Mouse (Mus musculus) hindbrain, embryonic 16.5 days (tissue): Measurements from ENCODE around the gene Vasn. TPM values are rescaled to one million over a fixed set of nuclear protein-coding genes. Genes with fewer than 3 reads are reported as not detected.

Experiments
- ATAC-seq: fragments of 200-750 bp; cut with Nextera tagmentation; 2 replicates; pipeline ENCODE4 v1.8.0; 2017; ENCODE audit warnings: moderate TSS enrichment, moderate library complexity
- H3K27ac ChIP-seq: fragments of 300-500 bp; sonication (generic); 2 replicates; pipeline ENCODE4 v1.5.1; 2014; ENCODE audit warnings: low read depth, mild to moderate bottlenecking, control low read depth, low read length, moderate library complexity
- H3K27me3 ChIP-seq: fragments of 300-500 bp; sonication (generic); replicated peaks from 2 replicates; pipeline ENCODE4 v1.6.1; 2014; ENCODE audit warnings: low read length; ENCODE audit not compliant: control insufficient read depth, insufficient read depth
- H3K36me3 ChIP-seq: fragments of 300-500 bp; sonication (generic); 2 replicates; pipeline ENCODE4 v1.6.1; 2014; ENCODE audit warnings: mild to moderate bottlenecking, low read length, moderate library complexity, mixed read lengths; ENCODE audit not compliant: control insufficient read depth, insufficient read depth
- H3K4me1 ChIP-seq: fragments of 300-500 bp; sonication (generic); 2 replicates; pipeline ENCODE4 v1.6.1; 2014; ENCODE audit warnings: low read depth, low read length; ENCODE audit not compliant: control insufficient read depth, insufficient read depth
- H3K4me2 ChIP-seq: fragments of 300-500 bp; sonication (generic); 2 replicates; pipeline ENCODE4 v1.6.1; 2014; ENCODE audit warnings: mild to moderate bottlenecking, low read length, control low read depth, moderate library complexity
- H3K4me3 ChIP-seq: fragments of 300-500 bp; sonication (generic); 2 replicates; pipeline ENCODE4 v1.5.1; 2014; ENCODE audit warnings: mild to moderate bottlenecking, low read length, control low read depth, moderate library complexity
- H3K9ac ChIP-seq: fragments of 300-500 bp; sonication (generic); 2 replicates; pipeline ENCODE4 v1.6.1; 2014; ENCODE audit warnings: low read depth, mild to moderate bottlenecking, control low read depth, low read length, moderate library complexity
- H3K9me3 ChIP-seq: fragments of 300-500 bp; sonication (generic); 2 replicates; pipeline ENCODE4 v1.6.1; 2014; ENCODE audit warnings: mild to moderate bottlenecking, low read length, moderate library complexity; ENCODE audit not compliant: control insufficient read depth
- WGBS: fragments of 180-500 bp; shearing (Covaris S2); extraction: QIAGEN DNeasy Blood & Tissue Kit; methylation state at CpG from one replicate; pipeline ENCODE4 v1.1.7; 2014; 5-methylcytosine and 5-hydroxymethylcytosine counted together
- polyA plus RNA-seq: library from polyadenylated mRNA; unstranded; fragments of >200 nt; fragmentation: Nextera tagmentation; extraction: Ambion mirVana; gene quantifications from 2 replicates; pipeline ENCODE4 v1.2.1, GENCODE M21; 2015

Vasn gene
- polyA plus RNA-seq, 1 experiment from 2014 or later, result 6.0 TPM

GRCm38 (mm10) chr16:4605514-4606131, 34.1 kb upstream of the Vasn start:
- Histone ChIP-seq H3K4me1 (peaks cover 38% of the 10 kb centered on the region), H3K9ac (no peak overlapping the region), H3K36me3 (peaks cover 3% of the 10 kb centered on the region), H3K9me3 (no peaks in the 10 kb centered on the region), H3K27me3 (no peaks in the 10 kb centered on the region), H3K27ac (no peak overlapping the region), H3K4me2 (no peak overlapping the region), H3K4me3 (no peak overlapping the region)
- WGBS, result 41% methylated on average over 13 of the region's 13 CpGs
- ATAC-seq, result no peak

DNA sequence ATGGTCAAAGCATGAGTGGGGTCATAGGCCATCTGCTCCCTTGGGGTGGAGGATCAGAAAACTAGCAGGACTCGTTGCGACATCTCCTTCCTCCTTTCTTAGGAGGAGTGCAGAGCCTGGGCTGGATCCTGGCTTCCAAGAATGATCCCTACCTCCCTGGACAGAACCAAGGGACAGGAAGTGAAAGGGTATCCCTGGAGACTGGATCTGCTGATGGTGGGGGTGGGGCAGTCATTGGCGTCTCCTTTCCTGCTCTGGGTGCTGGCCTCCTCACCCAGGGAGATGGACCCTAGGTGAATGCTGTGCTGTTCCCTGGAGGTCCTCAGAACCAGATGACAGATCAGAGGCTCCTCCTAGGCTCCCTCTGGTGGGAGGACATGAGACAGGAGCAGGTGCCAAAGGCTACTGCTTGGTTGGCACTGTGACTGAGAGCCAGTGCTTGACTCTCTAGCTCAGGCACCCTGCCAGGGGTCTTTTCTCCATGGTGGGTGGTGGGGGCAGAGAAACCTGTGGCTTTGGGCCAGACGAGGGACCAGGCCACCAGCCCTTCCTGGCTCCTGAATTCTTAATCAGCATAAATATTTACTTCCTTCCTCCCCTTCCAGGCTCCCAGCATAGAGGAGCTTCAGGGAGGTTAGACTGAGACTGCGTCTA, 33.2 kb upstream of the Vasn start:
- no peak overlapping the region for H3K4me2 ChIP-seq

DNA sequence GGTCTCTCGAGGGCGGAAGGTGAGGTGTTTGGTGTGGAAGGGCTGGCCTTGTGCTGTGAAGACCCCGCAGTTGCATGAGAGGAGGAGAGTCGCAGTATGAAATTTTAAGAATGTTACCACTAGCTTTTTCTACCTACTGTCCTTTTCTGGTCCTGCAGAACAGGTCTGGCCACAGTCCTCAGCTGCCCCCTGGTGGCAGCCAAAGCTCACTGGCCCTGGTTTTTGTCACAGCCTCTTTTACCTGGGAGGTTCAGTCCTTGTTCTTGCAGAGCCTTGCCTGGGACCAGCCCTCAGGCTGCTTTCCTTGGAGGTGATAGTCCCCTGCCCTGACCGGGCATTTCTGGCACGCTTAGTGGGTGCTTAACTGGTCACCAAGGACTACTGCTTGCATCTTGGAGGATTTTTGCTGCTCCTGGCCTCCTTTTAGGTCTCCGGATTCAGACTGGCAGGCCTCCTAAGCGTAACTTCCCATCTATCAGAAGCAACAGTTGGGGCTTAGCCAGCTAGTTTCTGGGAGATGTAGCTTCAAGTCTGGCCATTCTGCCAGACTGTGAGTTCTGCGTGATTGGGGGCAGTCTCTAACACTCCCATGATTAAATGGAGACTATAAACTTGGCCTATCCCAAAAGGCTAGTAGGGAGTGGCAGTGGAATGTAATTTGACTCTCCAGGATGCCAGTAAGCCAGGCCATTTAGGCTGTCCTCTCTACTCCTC, 31.8 kb upstream of the Vasn start:
- Histone ChIP-seq H3K4me3 (no peak overlapping the region), H3K9me3 (no peaks in the 10 kb centered on the region), H3K27ac (no peak overlapping the region), H3K4me2 (no peak overlapping the region), H3K9ac (no peak overlapping the region), H3K36me3 (peaks cover 14% of the 10 kb centered on the region), H3K27me3 (no peaks in the 10 kb centered on the region), H3K4me1 (peaks cover 30% of the 10 kb centered on the region)
- ATAC-seq, result peak; percentile 62; the same call in 1 of the 2 replicates
- 56% methylated on average over 9 of the region's 9 CpGs for WGBS

More for the DNA sequence above, 33.2 kb upstream of the Vasn start:
- H3K27me3 ChIP-seq, result no peaks in the 10 kb centered on the region
- H3K27ac ChIP-seq, result no peak overlapping the region
- no peaks in the 10 kb centered on the region for H3K9me3 ChIP-seq
- H3K9ac ChIP-seq, result no peak overlapping the region
- no peak overlapping the region for H3K4me3 ChIP-seq
- peaks cover 7% of the 10 kb centered on the region for H3K36me3 ChIP-seq
- WGBS, result 48% methylated on average over 5 of the region's 5 CpGs
- ATAC-seq, result peak; percentile 35
- peaks cover 38% of the 10 kb centered on the region for H3K4me1 ChIP-seq

DNA sequence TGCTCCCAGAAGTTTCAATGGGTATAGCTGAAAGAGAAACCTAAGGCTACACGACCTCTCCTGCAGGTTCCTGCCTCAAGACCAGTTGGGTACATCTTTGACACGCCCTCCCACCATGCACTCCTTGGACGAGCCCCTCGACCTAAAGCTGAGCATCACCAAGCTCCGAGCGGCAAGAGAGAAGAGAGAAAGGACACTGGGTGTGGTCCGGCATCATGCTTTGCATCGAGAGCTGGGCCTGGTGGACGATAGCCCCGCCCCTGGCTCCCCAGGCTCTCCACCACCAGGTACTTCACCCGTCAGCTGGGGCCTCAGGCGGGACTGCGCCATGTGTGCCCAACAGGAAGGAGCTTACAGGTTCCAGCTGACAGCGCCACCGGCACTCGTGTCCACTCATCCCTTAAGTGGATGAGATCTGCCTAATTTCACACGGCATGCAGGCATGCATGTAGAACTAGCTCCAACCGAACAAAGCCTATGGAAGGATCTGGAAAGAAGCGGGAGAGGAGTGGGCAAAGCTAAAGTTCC, 31.1 kb upstream of the Vasn start:
- Histone ChIP-seq H3K4me2 (no peak overlapping the region), H3K4me1 (peaks cover 25% of the 10 kb centered on the region), H3K36me3 (peaks cover 20% of the 10 kb centered on the region), H3K9me3 (no peaks in the 10 kb centered on the region), H3K9ac (no peak overlapping the region), H3K27ac (no peak overlapping the region), H3K4me3 (no peak overlapping the region), H3K27me3 (no peaks in the 10 kb centered on the region)
- 86% methylated on average over 19 of the region's 19 CpGs for WGBS
- ATAC-seq, result no peak

DNA sequence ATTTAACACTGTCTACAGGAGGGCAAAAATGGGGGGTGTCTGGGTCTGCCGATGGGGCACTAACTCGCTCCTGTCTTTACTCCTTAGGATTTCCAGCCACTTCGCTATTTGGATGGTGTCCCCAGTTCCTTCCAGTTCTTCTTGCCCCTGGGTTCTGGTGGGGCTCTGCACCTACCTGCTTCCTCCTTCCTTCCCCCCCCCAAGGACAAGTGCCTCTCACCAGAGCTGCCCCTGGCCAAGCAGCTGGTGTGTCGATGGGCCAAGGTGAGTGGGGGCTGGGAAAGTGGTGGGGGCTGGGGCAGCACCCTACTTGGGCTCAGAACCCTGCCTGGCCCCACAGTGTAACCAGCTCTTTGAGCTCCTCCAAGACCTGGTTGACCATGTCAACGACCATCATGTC, 28.5 kb upstream of the Vasn start:
- 92% methylated on average over 5 of the region's 5 CpGs for WGBS
- H3K36me3 ChIP-seq, result peaks cover 30% of the 10 kb centered on the region
- H3K27me3 ChIP-seq, result no peaks in the 10 kb centered on the region
- no peak overlapping the region for H3K27ac ChIP-seq
- peaks cover 10% of the 10 kb centered on the region for H3K4me1 ChIP-seq
- no peak overlapping the region for H3K9ac ChIP-seq
- H3K9me3 ChIP-seq, result no peaks in the 10 kb centered on the region
- no peak overlapping the region for H3K4me3 ChIP-seq
- no peak for ATAC-seq
- no peak overlapping the region for H3K4me2 ChIP-seq

GRCm38 (mm10) chr16:4611676-4612075, 28.1 kb upstream of the Vasn start:
- peaks cover 6% of the 10 kb centered on the region for H3K4me1 ChIP-seq
- no peak overlapping the region for H3K4me2 ChIP-seq
- peaks cover 30% of the 10 kb centered on the region for H3K36me3 ChIP-seq
- H3K4me3 ChIP-seq, result no peak overlapping the region
- no peak for ATAC-seq
- no peaks in the 10 kb centered on the region for H3K27me3 ChIP-seq
- no peaks in the 10 kb centered on the region for H3K9me3 ChIP-seq
- H3K27ac ChIP-seq, result no peak overlapping the region
- no peak overlapping the region for H3K9ac ChIP-seq
- 96% methylated on average over 7 of the region's 7 CpGs for WGBS

DNA sequence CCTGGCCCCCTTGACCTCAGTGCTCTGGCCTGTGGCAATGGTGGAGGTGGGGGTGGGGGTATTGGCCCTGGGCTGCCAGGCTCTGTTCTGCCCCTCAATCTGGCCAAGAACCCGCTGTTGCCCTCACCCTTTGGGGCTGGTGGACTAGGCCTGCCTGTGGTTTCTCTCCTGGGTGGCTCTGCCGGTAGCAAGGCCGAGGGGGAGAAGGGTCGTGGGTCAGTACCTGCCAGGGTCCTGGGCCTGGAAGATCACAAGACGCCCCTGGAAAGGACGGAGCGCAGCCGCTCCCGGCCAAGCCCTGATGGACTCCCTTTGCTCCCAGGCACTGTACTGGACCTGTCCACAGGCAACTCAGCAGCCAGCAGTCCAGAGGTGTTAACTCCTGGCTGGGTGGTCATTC, 26.0 kb upstream of the Vasn start:
- Histone ChIP-seq H3K36me3 (peaks cover 30% of the 10 kb centered on the region), H3K4me1 (no peaks in the 10 kb centered on the region), H3K9ac (no peak overlapping the region), H3K4me2 (no peak overlapping the region), H3K4me3 (no peak overlapping the region), H3K9me3 (no peaks in the 10 kb centered on the region), H3K27me3 (no peaks in the 10 kb centered on the region), H3K27ac (no peak overlapping the region)
- WGBS, result 95% methylated on average over 9 of the region's 9 CpGs
- no peak for ATAC-seq

- 89% methylated on average over 3 of the region's 3 CpGs for WGBS
- H3K27ac ChIP-seq, result no peak overlapping the region
- no peaks in the 10 kb centered on the region for H3K4me1 ChIP-seq
- H3K4me2 ChIP-seq, result no peak overlapping the region
- H3K27me3 ChIP-seq, result no peaks in the 10 kb centered on the region
- H3K36me3 ChIP-seq, result peaks cover 30% of the 10 kb centered on the region
- no peak overlapping the region for H3K4me3 ChIP-seq
- no peaks in the 10 kb centered on the region for H3K9me3 ChIP-seq
- no peak overlapping the region for H3K9ac ChIP-seq
- no peak for ATAC-seq
Observed at GRCm38 (mm10) chr16:4614639-4615038, 25.1 kb upstream of the Vasn start.

- peaks cover 27% of the 10 kb centered on the region for H3K36me3 ChIP-seq
- H3K4me1 ChIP-seq, result no peaks in the 10 kb centered on the region
- no peak overlapping the region for H3K27ac ChIP-seq
- ATAC-seq, result no peak
- H3K9ac ChIP-seq, result no peak overlapping the region
- H3K9me3 ChIP-seq, result no peaks in the 10 kb centered on the region
- H3K27me3 ChIP-seq, result no peaks in the 10 kb centered on the region
- no peak overlapping the region for H3K4me2 ChIP-seq
- no peak overlapping the region for H3K4me3 ChIP-seq
- 94% methylated on average over 1 of the region's 1 CpGs for WGBS
Observed at GRCm38 (mm10) chr16:4615297-4615696, 24.4 kb upstream of the Vasn start.
